Mouse (Mus musculus): ENCODE data around the gene Flot1. TPM values are rescaled to one million over a fixed set of nuclear protein-coding genes. Genes with fewer than 3 reads are reported as not detected.

The Flot1 gene
- total and polyA plus RNA-seq, 3 experiments = 38.1 to 64.1 TPM; not detected in 1

DNA sequence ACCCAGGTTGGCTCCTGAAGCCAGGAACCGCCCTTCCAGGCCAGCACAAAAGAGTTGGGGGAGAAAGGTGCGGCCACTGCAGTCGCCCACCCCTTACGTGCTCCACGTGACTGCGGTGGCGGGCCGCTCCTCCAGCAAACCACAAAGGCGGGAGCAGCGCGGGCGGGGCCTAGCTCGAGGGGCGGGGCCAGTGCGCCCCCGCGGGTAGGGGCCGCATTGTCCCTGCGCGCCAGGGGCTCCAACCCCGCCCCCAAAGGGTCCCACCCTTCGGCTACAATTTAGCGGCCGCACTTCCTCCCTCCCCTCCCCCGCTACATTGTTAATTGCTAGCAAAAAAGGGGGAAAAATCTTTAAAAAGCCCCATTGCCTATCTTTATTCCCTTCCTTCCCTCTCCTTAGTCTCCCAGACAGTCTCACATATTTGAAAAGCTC lies 14.0 kb downstream of the Flot1 start (continued):
- TF ChIP-seq POLR2A (IDR thresholded peaks at IDR 0.05; ENCODE audit: control insufficient read depth in 1 of 2, insufficient read depth in 1 of 2, low read depth in 1 of 2, low read length in 2 of 2, poor library complexity in 1 of 2) (peak in 1 of 2 experiments; percentile 70; a peak in 2 of 4 replicates), RCOR1 (IDR thresholded peaks at IDR 0.05; ENCODE audit: low read depth, low read length) (no peak), USF2 (IDR thresholded peaks at IDR 0.05; ENCODE audit: borderline replicate concordance in 1 of 2, insufficient read depth in 1 of 2, low read depth in 1 of 2, low read length in 2 of 2) (0 out of 4 replicates have a peak, but pooled peaks of 1 of the 2 experiments have one; percentile 8), RAD21 (IDR thresholded peaks at IDR 0.05; ENCODE audit: low read depth, low read length) (no peak)

DNA sequence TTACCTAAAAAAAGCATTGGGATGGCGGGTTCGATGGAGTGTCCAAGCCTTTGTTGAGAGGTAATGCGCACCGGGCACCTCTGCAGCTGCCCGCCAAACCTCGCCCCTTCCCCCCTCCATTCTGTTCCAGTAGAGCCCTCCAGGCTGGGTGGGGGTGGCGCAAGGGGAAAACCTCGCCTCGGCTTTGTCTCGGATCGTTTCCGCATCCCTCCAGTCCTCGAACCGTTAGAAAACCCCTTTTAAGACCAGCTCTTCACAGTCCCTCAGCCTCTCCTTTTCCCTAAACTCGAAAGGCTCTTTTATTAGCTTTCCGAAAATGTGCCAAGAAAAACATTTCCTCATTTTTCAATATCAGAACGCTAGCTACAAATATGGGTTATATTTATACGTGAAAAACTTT lies 14.5 kb downstream of the Flot1 start:
- peaks cover 0 to 52% of the 10 kb centered on the region in 2 experiments for H3K4me1 ChIP-seq (ENCODE audit: control insufficient read depth in 1 of 2, insufficient read depth in 2 of 2, low read length in 2 of 2)
- H3K36me3 ChIP-seq (ENCODE audit: control insufficient read depth in 1 of 2, insufficient read depth in 2 of 2, low read length in 2 of 2) = peaks cover 11 to 50% of the 10 kb centered on the region in 2 experiments
- no peak for TF ChIP-seq NELFE (IDR thresholded peaks at IDR 0.05; ENCODE audit: low read depth, low read length)
- TF ChIP-seq MAX (IDR thresholded peaks at IDR 0.05; ENCODE audit: low read length) = no peak
- TF ChIP-seq ZC3H11A (IDR thresholded peaks at IDR 0.05; ENCODE audit: low read depth, low read length) = no peak
- no peak for TF ChIP-seq JUND (IDR thresholded peaks at IDR 0.05; ENCODE audit: low read depth, low read length)
- TF ChIP-seq ZMIZ1 (IDR thresholded peaks at IDR 0.05; ENCODE audit: low read depth, low read length) = no peak
- TF ChIP-seq POLR2A (IDR thresholded peaks at IDR 0.05; ENCODE audit: control insufficient read depth in 1 of 2, insufficient read depth in 1 of 2, low read depth in 1 of 2, low read length in 2 of 2, poor library complexity in 1 of 2) = peak in 1 of 2 experiments; percentile 48; a peak in 1 of 4 replicates
- H3K4me3 ChIP-seq (ENCODE audit: control insufficient read depth in 1 of 2, insufficient read depth in 1 of 2, low read depth in 2 of 2, low read length in 2 of 2) = peak overlapping the region; percentile 84 to 99
- H3K9me3 ChIP-seq (replicated peaks; ENCODE audit: insufficient read depth, low read length) = no peaks in the 10 kb centered on the region
- H3K27me3 ChIP-seq (ENCODE audit: control insufficient read depth in 1 of 2, insufficient read depth in 2 of 2, low read length in 2 of 2) = no peaks in the 10 kb centered on the region
- H3K9ac ChIP-seq (ENCODE audit: control insufficient read depth, low read depth, low read length, poor library complexity, severe bottlenecking) = peak overlapping the region; percentile 99
- H3K27ac ChIP-seq (ENCODE audit: control insufficient read depth, low read depth, low read length) = peak overlapping the region; percentile 97
- peaks cover 44% of the 10 kb centered on the region for H3K79me2 ChIP-seq (ENCODE audit: control insufficient read depth, insufficient read depth, low read length, poor library complexity)
- DNase-seq (ENCODE audit: low read depth, low spot score) = peak; percentile 79

DNA sequence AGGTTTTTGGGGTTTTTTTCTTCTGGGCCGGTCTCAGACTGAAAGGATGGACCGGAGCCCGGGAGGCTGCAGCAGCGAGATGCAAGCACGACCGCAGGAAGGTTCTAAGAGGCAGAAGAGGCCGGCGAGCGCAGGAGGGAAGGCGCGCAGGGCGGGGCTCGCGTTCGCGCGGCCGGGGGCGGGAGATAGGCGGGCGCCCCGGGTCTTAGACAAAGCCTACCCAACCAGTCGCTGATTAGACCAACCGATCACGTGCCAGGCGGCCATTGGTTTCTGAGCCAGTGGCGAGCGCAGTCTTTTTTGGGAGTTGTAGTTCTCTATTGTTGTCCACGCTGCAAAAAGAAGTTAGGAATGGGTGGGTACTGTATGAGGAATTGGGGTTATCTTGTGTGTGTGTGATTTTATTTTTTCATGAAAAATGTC lies 15.1 kb downstream of the Flot1 start, which contains the start of gene Tubb5:
Tubb5 (minus strand) TSS at position 185 of the 423 bp plus-strand sequence.
- Histone ChIP-seq H3K9ac (ENCODE audit: control insufficient read depth, low read depth, low read length, poor library complexity, severe bottlenecking) (peak within 1 kb of the TSS; percentile 99), H3K9me3 (replicated peaks; ENCODE audit: insufficient read depth, low read length) (no peaks in the 10 kb centered on the region), H3K4me3 (ENCODE audit: control insufficient read depth in 1 of 2, insufficient read depth in 1 of 2, low read depth in 2 of 2, low read length in 2 of 2) (peak within 1 kb of the TSS; percentile 84 to 99), H3K4me1 (ENCODE audit: control insufficient read depth in 1 of 2, insufficient read depth in 2 of 2, low read length in 2 of 2) (peaks cover 0 to 51% of the 10 kb centered on the region in 2 experiments; a peak in 3 of 4 replicates), H3K79me2 (ENCODE audit: control insufficient read depth, insufficient read depth, low read length, poor library complexity) (peaks cover 49% of the 10 kb centered on the region), H3K27me3 (ENCODE audit: control insufficient read depth in 1 of 2, insufficient read depth in 2 of 2, low read length in 2 of 2) (no peaks in the 10 kb centered on the region), H3K36me3 (ENCODE audit: control insufficient read depth in 1 of 2, insufficient read depth in 2 of 2, low read length in 2 of 2) (peaks cover 11 to 50% of the 10 kb centered on the region in 2 experiments), H3K27ac (ENCODE audit: control insufficient read depth, low read depth, low read length) (peak within 1 kb of the TSS; percentile 97)
- peak; percentile 98 for DNase-seq (ENCODE audit: low read depth, low spot score)
- TF ChIP-seq POLR2A (IDR thresholded peaks at IDR 0.05; ENCODE audit: control insufficient read depth in 1 of 2, insufficient read depth in 1 of 2, low read depth in 1 of 2, low read length in 2 of 2, poor library complexity in 1 of 2) (peak; percentile 81 to 99), GABPA (IDR thresholded peaks at IDR 0.05; ENCODE audit: low read depth, low read length) (no peak), UBTF (IDR thresholded peaks at IDR 0.05; ENCODE audit: borderline replicate concordance, insufficient read depth, low read depth, low read length) (no peak), MAX (IDR thresholded peaks at IDR 0.05; ENCODE audit: low read length) (no peak), ZC3H11A (IDR thresholded peaks at IDR 0.05; ENCODE audit: low read depth, low read length) (no peak), MEF2A (IDR thresholded peaks at IDR 0.05; ENCODE audit: extremely low read depth, insufficient replicate concordance, low read depth, low read length, poor library complexity, severe bottlenecking) (no peak), MXI1 (IDR thresholded peaks at IDR 0.05; ENCODE audit: low read depth, low read length) (no peak), JUND (IDR thresholded peaks at IDR 0.05; ENCODE audit: low read depth, low read length) (no peak), ETS1 (IDR thresholded peaks at IDR 0.05; ENCODE audit: low read depth, low read length) (no peak), HCFC1 (IDR thresholded peaks at IDR 0.05; ENCODE audit: low read depth, low read length) (no peak), SIN3A (IDR thresholded peaks at IDR 0.05; ENCODE audit: low read length) (no peak), ZKSCAN1 (IDR thresholded peaks at IDR 0.05; ENCODE audit: low read depth, low read length) (no peak), ZMIZ1 (IDR thresholded peaks at IDR 0.05; ENCODE audit: low read depth, low read length) (no peak), MYB (IDR thresholded peaks at IDR 0.05; ENCODE audit: low read depth, low read length) (no peak), USF1 (IDR thresholded peaks at IDR 0.05; ENCODE audit: low read depth, low read length) (no peak), MAFK (IDR thresholded peaks at IDR 0.05; ENCODE audit: borderline replicate concordance, low read depth, low read length) (no peak), E2F4 (IDR thresholded peaks at IDR 0.05; ENCODE audit: borderline replicate concordance, low read depth, low read length) (no peak), USF2 (IDR thresholded peaks at IDR 0.05; ENCODE audit: borderline replicate concordance in 1 of 2, insufficient read depth in 1 of 2, low read depth in 1 of 2, low read length in 2 of 2) (peak in 1 of 2 experiments; percentile 65; a peak in 2 of 4 replicates), NELFE (IDR thresholded peaks at IDR 0.05; ENCODE audit: low read depth, low read length) (no peak), RCOR1 (IDR thresholded peaks at IDR 0.05; ENCODE audit: low read depth, low read length) (no peak), POLR2AphosphoS5 (IDR thresholded peaks at IDR 0.05; ENCODE audit: borderline replicate concordance, low read depth, low read length) (no peak), POLR2AphosphoS2 (IDR thresholded peaks at IDR 0.05; ENCODE audit: low read length) (no peak), KAT2A (conservative IDR thresholded peaks at IDR 0.05; ENCODE audit: low read depth, low read length) (no peak), TAL1 (IDR thresholded peaks at IDR 0.05; ENCODE audit: low read length) (no peak), CTCF (IDR thresholded peaks at IDR 0.05 in 2 of 3, conservative IDR thresholded peaks at IDR 0.05 in 1 of 3; ENCODE audit: control insufficient read depth in 1 of 3, insufficient read depth in 1 of 3, low read depth in 2 of 3, low read length in 3 of 3, poor library complexity in 1 of 3, severe bottlenecking in 1 of 3) (0 out of 6 replicates have a peak, but pooled peaks of 1 of the 3 experiments have one; percentile 3)
